Mouse (Mus musculus): ENCODE measurements around the gene Prss54. TPM values are rescaled to one million over a fixed set of nuclear protein-coding genes. Genes with fewer than 3 reads are reported as not detected.

Prss54 gene
- polyA plus RNA-seq, 1 experiment from 2014 or later: not detected

DNA sequence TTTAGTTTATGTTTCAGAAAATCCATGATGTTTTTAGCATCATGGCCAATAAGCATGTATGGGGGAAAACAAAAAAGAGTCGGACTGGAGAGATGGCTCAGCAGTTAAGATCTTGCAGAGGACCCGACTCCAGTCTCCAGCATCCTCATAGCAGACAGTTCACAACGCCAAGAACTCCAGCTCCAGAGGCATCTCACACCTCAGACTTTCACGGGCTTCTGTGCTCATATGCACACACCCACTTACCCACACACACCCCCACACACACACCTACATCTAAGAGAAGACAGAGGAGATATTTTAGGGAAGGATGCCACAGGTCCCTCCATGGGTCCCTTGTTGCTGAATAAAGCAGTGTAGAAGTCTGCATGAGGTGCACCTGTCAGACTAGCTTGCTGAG is 14.4 kb upstream of the Prss54 start:
- H3K27me3 ChIP-seq (ENCODE audit: insufficient read depth, low read length): no peaks in the 10 kb centered on the region
- no peak for TF ChIP-seq CTCF (IDR thresholded peaks at IDR 0.05; ENCODE audit: low read depth)
- no peak overlapping the region for H3K4me3 ChIP-seq (ENCODE audit: low read depth, low read length)
- ATAC-seq (ENCODE audit: insufficient read depth) (no peak), DNase-seq (no peak)
- no peak overlapping the region for H3K4me2 ChIP-seq
- no peak overlapping the region for H3K9ac ChIP-seq
- H3K9me3 ChIP-seq (ENCODE audit: low read depth, low read length): no peaks in the 10 kb centered on the region
- H3K4me1 ChIP-seq (ENCODE audit: insufficient read depth): no peaks in the 10 kb centered on the region
- no peaks in the 10 kb centered on the region for H3K36me3 ChIP-seq (ENCODE audit: insufficient read depth)
- WGBS: 72% methylated on average over 4 of the region's 4 CpGs
- H3K27ac ChIP-seq (ENCODE audit: low read depth): no peak overlapping the region

GRCm38 (mm10) chr8:95589282-95589681 is 13.1 kb upstream of the Prss54 start:
- 0 out of 2 replicates have a peak, but pooled peaks have one; percentile 21 for TF ChIP-seq CTCF (IDR thresholded peaks at IDR 0.05; ENCODE audit: low read depth)
- Histone ChIP-seq H3K36me3 (ENCODE audit: insufficient read depth) (no peaks in the 10 kb centered on the region), H3K9ac (no peak overlapping the region), H3K4me1 (ENCODE audit: insufficient read depth) (no peaks in the 10 kb centered on the region), H3K9me3 (ENCODE audit: low read depth, low read length) (no peaks in the 10 kb centered on the region), H3K27me3 (ENCODE audit: insufficient read depth, low read length) (no peaks in the 10 kb centered on the region), H3K4me3 (ENCODE audit: low read depth, low read length) (no peak overlapping the region), H3K27ac (ENCODE audit: low read depth) (no peak overlapping the region), H3K4me2 (no peak overlapping the region)
- DNase-seq (no peak), ATAC-seq (ENCODE audit: insufficient read depth) (no peak)
- WGBS: 58% methylated on average over 10 of the region's 10 CpGs

DNA sequence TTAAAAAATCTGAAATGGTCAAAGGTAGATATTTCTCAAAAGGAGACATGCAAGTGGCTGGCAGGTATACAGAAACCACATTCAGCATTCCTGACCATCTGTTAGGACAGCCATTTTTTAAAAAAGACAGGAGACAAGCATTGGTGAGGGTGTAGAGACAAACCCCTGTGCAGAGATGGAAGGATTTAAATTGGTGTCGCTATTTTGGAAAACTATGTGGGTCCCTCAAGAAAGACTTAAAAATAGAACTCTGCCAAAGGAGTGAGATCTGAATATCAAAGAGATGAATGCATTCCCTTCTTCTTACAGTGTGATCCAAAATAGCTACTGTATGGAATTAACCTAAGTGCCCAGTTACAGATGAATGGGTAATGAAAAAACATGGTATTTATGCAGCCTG is 11.2 kb upstream of the Prss54 start:
- H3K27ac ChIP-seq (ENCODE audit: low read depth): no peak overlapping the region
- H3K27me3 ChIP-seq (ENCODE audit: insufficient read depth, low read length): no peaks in the 10 kb centered on the region
- DNase-seq (no peak), ATAC-seq (ENCODE audit: insufficient read depth) (no peak)
- H3K4me2 ChIP-seq: no peak overlapping the region
- H3K9me3 ChIP-seq (ENCODE audit: low read depth, low read length): no peaks in the 10 kb centered on the region
- H3K9ac ChIP-seq: no peak overlapping the region
- no peak overlapping the region for H3K4me3 ChIP-seq (ENCODE audit: low read depth, low read length)
- no peak for TF ChIP-seq CTCF (IDR thresholded peaks at IDR 0.05; ENCODE audit: low read depth)
- WGBS: 76% methylated on average over 1 of the region's 1 CpGs
- no peaks in the 10 kb centered on the region for H3K36me3 ChIP-seq (ENCODE audit: insufficient read depth)
- H3K4me1 ChIP-seq (ENCODE audit: insufficient read depth): no peaks in the 10 kb centered on the region

DNA sequence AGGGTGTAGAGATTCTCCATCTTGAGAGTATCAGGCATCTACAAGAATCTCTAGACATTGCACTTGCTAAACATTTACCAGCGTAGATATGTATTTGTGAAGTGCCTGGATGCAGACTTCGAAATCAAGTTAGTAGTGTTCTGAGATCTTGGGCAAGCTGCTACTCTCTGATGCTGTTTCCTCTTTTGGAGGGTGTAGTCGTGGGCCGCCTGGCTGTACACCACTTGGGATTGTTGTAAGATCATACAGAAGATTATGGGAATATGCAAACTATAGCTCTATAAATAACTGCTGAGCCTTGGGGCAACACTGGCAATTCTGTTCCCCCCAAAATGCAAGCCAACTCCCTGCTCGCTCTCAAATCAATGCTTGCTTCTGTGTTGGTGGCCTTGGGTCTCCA is 3.0 kb downstream of the Prss54 start:
- WGBS: 89% methylated on average over 5 of the region's 5 CpGs
- Histone ChIP-seq H3K4me2 (no peak overlapping the region), H3K27ac (ENCODE audit: low read depth) (no peak overlapping the region), H3K36me3 (ENCODE audit: insufficient read depth) (no peaks in the 10 kb centered on the region), H3K27me3 (ENCODE audit: insufficient read depth, low read length) (no peaks in the 10 kb centered on the region), H3K9ac (no peak overlapping the region), H3K9me3 (ENCODE audit: low read depth, low read length) (peaks cover 4% of the 10 kb centered on the region; the same call in 1 of the 2 replicates), H3K4me1 (ENCODE audit: insufficient read depth) (no peaks in the 10 kb centered on the region), H3K4me3 (ENCODE audit: low read depth, low read length) (no peak overlapping the region)
- ATAC-seq (ENCODE audit: insufficient read depth) (no peak), DNase-seq (no peak)
- no peak for TF ChIP-seq CTCF (IDR thresholded peaks at IDR 0.05; ENCODE audit: low read depth)

- no peaks in the 10 kb centered on the region for H3K4me1 ChIP-seq (ENCODE audit: insufficient read depth)
- H3K4me2 ChIP-seq: peak overlapping the region; percentile 25
- peaks cover 4% of the 10 kb centered on the region; the same call in 1 of the 2 replicates for H3K9me3 ChIP-seq (ENCODE audit: low read depth, low read length)
- peak overlapping the region; percentile 72 for H3K27ac ChIP-seq (ENCODE audit: low read depth)
- TF ChIP-seq CTCF (IDR thresholded peaks at IDR 0.05; ENCODE audit: low read depth): peak; percentile 32
- DNase-seq: peak; percentile 85
- 51% methylated on average over 6 of the region's 6 CpGs for WGBS
- no peak overlapping the region for H3K9ac ChIP-seq
- no peaks in the 10 kb centered on the region for H3K27me3 ChIP-seq (ENCODE audit: insufficient read depth, low read length)
- ATAC-seq (ENCODE audit: insufficient read depth): peak; percentile 92
- no peak overlapping the region for H3K4me3 ChIP-seq (ENCODE audit: low read depth, low read length)
- H3K36me3 ChIP-seq (ENCODE audit: insufficient read depth): no peaks in the 10 kb centered on the region
These were observed 9.3 kb downstream of the Prss54 start for GRCm38 (mm10) chr8:95566809-95567208.

GRCm38 (mm10) chr8:95566217-95566616 is 9.9 kb downstream of the Prss54 start:
- H3K4me1 ChIP-seq (ENCODE audit: insufficient read depth): no peaks in the 10 kb centered on the region
- H3K27ac ChIP-seq (ENCODE audit: low read depth): peak overlapping the region; percentile 72
- no peaks in the 10 kb centered on the region for H3K27me3 ChIP-seq (ENCODE audit: insufficient read depth, low read length)
- ATAC-seq (ENCODE audit: insufficient read depth) (peak; percentile 74), DNase-seq (peak; percentile 80)
- H3K9me3 ChIP-seq (ENCODE audit: low read depth, low read length): peaks cover 4% of the 10 kb centered on the region; the same call in 1 of the 2 replicates
- no peak overlapping the region for H3K4me3 ChIP-seq (ENCODE audit: low read depth, low read length)
- TF ChIP-seq CTCF (IDR thresholded peaks at IDR 0.05; ENCODE audit: low read depth): no peak
- H3K36me3 ChIP-seq (ENCODE audit: insufficient read depth): no peaks in the 10 kb centered on the region
- H3K4me2 ChIP-seq: no peak overlapping the region; the same call in 1 of the 2 replicates
- no peak overlapping the region for H3K9ac ChIP-seq
- 40% methylated on average over 4 of the region's 4 CpGs for WGBS

DNA sequence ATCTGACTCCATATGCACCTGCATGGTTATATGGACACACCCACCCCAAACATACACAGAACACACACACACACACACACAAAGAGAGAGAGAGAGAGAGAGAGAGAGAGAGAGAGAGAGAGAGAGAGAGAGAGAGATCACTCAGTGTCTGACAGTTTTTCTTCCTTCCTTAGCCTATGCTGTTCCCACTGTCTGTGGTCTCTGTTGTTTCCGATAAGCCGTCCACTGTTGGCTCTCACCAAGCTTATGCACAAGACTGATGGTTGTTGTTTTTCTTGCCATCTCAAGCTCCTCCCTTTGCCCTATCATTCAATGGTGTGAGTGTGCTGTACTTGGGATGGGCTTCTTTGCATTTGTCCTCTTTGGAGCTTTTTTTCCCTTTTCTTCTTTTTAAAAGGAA is 20.2 kb downstream of the Prss54 start:
- DNase-seq: no peak
- ATAC-seq (ENCODE audit: insufficient read depth): no peak
- Histone ChIP-seq H3K27ac (ENCODE audit: low read depth) (no peak overlapping the region), H3K4me3 (ENCODE audit: low read depth, low read length) (no peak overlapping the region), H3K27me3 (ENCODE audit: insufficient read depth, low read length) (no peaks in the 10 kb centered on the region), H3K9me3 (ENCODE audit: low read depth, low read length) (no peaks in the 10 kb centered on the region), H3K9ac (no peak overlapping the region), H3K4me2 (no peak overlapping the region), H3K36me3 (ENCODE audit: insufficient read depth) (no peaks in the 10 kb centered on the region), H3K4me1 (ENCODE audit: insufficient read depth) (no peaks in the 10 kb centered on the region)
- no peak for TF ChIP-seq CTCF (IDR thresholded peaks at IDR 0.05; ENCODE audit: low read depth)
- WGBS: 83% methylated on average over 2 of the region's 2 CpGs

DNA sequence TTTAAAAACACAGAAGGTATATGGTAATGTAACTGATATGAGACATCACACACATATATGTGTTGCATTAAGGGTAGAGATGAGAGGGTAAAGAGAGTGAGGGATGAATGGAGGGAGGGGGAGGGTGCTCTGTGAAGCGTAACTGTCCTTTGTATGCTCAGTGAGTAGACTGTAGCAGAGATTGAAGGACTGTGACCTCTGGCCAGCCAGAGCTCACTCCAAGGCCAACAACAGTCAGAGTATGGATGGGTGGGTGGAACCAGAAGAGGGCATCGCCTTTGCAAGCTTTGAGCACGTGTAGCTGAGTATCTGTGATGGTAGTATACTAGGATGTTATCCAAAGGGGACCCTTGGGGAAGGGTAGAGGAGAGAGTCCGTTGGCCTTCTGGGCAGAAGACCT is 24.6 kb downstream of the Prss54 start:
- Histone ChIP-seq H3K36me3 (ENCODE audit: insufficient read depth) (no peaks in the 10 kb centered on the region), H3K9ac (no peak overlapping the region), H3K4me1 (ENCODE audit: insufficient read depth) (no peaks in the 10 kb centered on the region), H3K27me3 (ENCODE audit: insufficient read depth, low read length) (no peaks in the 10 kb centered on the region), H3K4me3 (ENCODE audit: low read depth, low read length) (no peak overlapping the region), H3K27ac (ENCODE audit: low read depth) (no peak overlapping the region), H3K9me3 (ENCODE audit: low read depth, low read length) (no peaks in the 10 kb centered on the region), H3K4me2 (no peak overlapping the region)
- no peak for TF ChIP-seq CTCF (IDR thresholded peaks at IDR 0.05; ENCODE audit: low read depth)
- ATAC-seq (ENCODE audit: insufficient read depth) (no peak), DNase-seq (no peak)
- 67% methylated on average over 4 of the region's 4 CpGs for WGBS

Data from lung, embryonic 14.5 days (tissue).